Mouse (Mus musculus) stomach, embryonic 15.5 days (tissue): Measurements from ENCODE around the gene Socs4. TPM values are rescaled to one million over a fixed set of nuclear protein-coding genes. Genes with fewer than 3 reads are reported as not detected.

Source experiments
- polyA plus RNA-seq: library from polyadenylated mRNA; unstranded; fragments of >200 nt; fragmentation: Nextera tagmentation; extraction: Ambion mirVana; gene quantifications from 2 replicates; pipeline ENCODE4 v1.2.1, GENCODE M21; 2015

Socs4 gene
- polyA plus RNA-seq, 1 experiment from 2014 or later: 3.6 TPM

Other genes starting within 250 kb of the Socs4 start
- 7.7 and 8.9 TPM in 2 replicates for gene Gch1, start 87.5 kb upstream of the Socs4 start, polyA plus RNA-seq
- 27.0 and 29.5 TPM in 2 replicates for gene Wdhd1, start 74 bp upstream of the Socs4 start, polyA plus RNA-seq
- 55.3 and 64.5 TPM in 2 replicates for gene Mapk1ip1l, start 21.3 kb downstream of the Socs4 start, polyA plus RNA-seq
- 42.7 and 58.3 TPM in 2 replicates for gene Lgals3, start 90.8 kb downstream of the Socs4 start, polyA plus RNA-seq
- gene Dlgap5, start 141.5 kb downstream of the Socs4 start, polyA plus RNA-seq: 37.2 and 40.6 TPM in 2 replicates
- gene Fbxo34, start 173.5 kb downstream of the Socs4 start, polyA plus RNA-seq: 20.0 and 23.3 TPM in 2 replicates